Mouse (Mus musculus): ENCODE measurements around the gene Rae1. TPM values are rescaled to one million over a fixed set of nuclear protein-coding genes. Genes with fewer than 3 reads are reported as not detected.
A peak's percentile ranks its signal among the peaks of the same experiment; 100 is the strongest.

The Rae1 gene
- polyA plus RNA-seq, 1 experiment from 2014 or later: 68.6 TPM

- peak overlapping the region; percentile 94 for H3K4me2 ChIP-seq (replicated peaks; ENCODE audit: low read depth, low read length)
- no peaks in the 10 kb centered on the region for H3K36me3 ChIP-seq (ENCODE audit: insufficient read depth, low read length)
- 50% methylated on average over 10 of the region's 10 CpGs for WGBS
- no peaks in the 10 kb centered on the region for H3K9me3 ChIP-seq (ENCODE audit: low read length)
- no peak for DNase-seq (ENCODE audit: low spot score)
- H3K4me1 ChIP-seq (ENCODE audit: insufficient read depth, low read depth, low read length): peaks cover 26% of the 10 kb centered on the region
- H3K9ac ChIP-seq (replicated peaks; ENCODE audit: low read depth): no peak overlapping the region
- ATAC-seq: no peak
- no peaks in the 10 kb centered on the region for H3K27me3 ChIP-seq (replicated peaks; ENCODE audit: insufficient read depth, low read length)
- no peak overlapping the region for H3K27ac ChIP-seq (ENCODE audit: low read length)
- TF ChIP-seq EP300 (IDR thresholded peaks at IDR 0.05) (no peak), CTCF (IDR thresholded peaks at IDR 0.05) (no peak)
- peak overlapping the region; percentile 77 for H3K4me3 ChIP-seq (ENCODE audit: low read depth, low read length)
Observed at GRCm38 (mm10) chr2:173022813-173023212, 22.9 kb downstream of the Rae1 start.

DNA sequence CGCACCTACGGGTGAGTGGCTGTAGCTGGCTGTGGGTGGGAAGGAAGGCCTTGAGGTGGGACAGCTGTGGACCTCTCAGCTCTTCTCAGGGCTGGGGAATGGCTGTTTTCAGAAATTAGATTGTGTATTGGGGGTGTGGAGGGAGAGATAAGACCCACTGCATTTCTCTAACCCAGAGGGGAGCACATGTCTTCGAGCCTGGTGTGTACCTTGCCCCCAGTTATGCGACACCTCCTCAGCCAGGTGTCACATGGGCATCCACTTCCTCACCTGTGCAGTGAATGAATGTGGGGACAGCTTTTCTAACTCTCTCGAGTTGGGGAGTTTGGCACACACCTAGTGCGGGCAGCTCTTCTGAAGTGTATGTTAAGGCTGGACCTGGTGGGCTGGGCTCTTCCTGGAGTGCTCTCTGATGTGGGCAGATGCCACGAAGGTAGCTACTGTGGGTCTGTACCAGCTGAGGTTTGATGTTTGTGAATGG lies 23.5 kb downstream of the Rae1 start:
- no peaks in the 10 kb centered on the region for H3K36me3 ChIP-seq (ENCODE audit: insufficient read depth, low read length)
- TF ChIP-seq EP300 (IDR thresholded peaks at IDR 0.05) (no peak), CTCF (IDR thresholded peaks at IDR 0.05) (no peak)
- WGBS: 56% methylated on average over 7 of the region's 7 CpGs

GRCm38 (mm10) chr2:173023966-173024365 lies 24.0 kb downstream of the Rae1 start:
- H3K36me3 ChIP-seq (ENCODE audit: insufficient read depth, low read length): no peaks in the 10 kb centered on the region
- H3K9ac ChIP-seq (replicated peaks; ENCODE audit: low read depth): no peak overlapping the region
- no peak overlapping the region for H3K4me3 ChIP-seq (ENCODE audit: low read depth, low read length)
- WGBS: 65% methylated on average over 4 of the region's 4 CpGs
- H3K4me2 ChIP-seq (replicated peaks; ENCODE audit: low read depth, low read length): no peak overlapping the region
- no peaks in the 10 kb centered on the region for H3K9me3 ChIP-seq (ENCODE audit: low read length)
- H3K4me1 ChIP-seq (ENCODE audit: insufficient read depth, low read depth, low read length): peaks cover 29% of the 10 kb centered on the region
- no peak for TF ChIP-seq EP300 (IDR thresholded peaks at IDR 0.05)
- H3K27me3 ChIP-seq (replicated peaks; ENCODE audit: insufficient read depth, low read length): no peaks in the 10 kb centered on the region
- ATAC-seq (no peak), DNase-seq (ENCODE audit: low spot score) (no peak)
- no peak overlapping the region for H3K27ac ChIP-seq (ENCODE audit: low read length)

More for the DNA sequence above, 23.5 kb downstream of the Rae1 start:
- Histone ChIP-seq H3K9ac (replicated peaks; ENCODE audit: low read depth) (no peak overlapping the region), H3K4me3 (ENCODE audit: low read depth, low read length) (no peak overlapping the region; the same call in 1 of the 2 replicates), H3K27me3 (replicated peaks; ENCODE audit: insufficient read depth, low read length) (no peaks in the 10 kb centered on the region), H3K9me3 (ENCODE audit: low read length) (no peaks in the 10 kb centered on the region), H3K4me1 (ENCODE audit: insufficient read depth, low read depth, low read length) (peaks cover 27% of the 10 kb centered on the region), H3K27ac (ENCODE audit: low read length) (no peak overlapping the region), H3K4me2 (replicated peaks; ENCODE audit: low read depth, low read length) (peak overlapping the region; percentile 94)
- ATAC-seq (no peak), DNase-seq (ENCODE audit: low spot score) (no peak)

DNA sequence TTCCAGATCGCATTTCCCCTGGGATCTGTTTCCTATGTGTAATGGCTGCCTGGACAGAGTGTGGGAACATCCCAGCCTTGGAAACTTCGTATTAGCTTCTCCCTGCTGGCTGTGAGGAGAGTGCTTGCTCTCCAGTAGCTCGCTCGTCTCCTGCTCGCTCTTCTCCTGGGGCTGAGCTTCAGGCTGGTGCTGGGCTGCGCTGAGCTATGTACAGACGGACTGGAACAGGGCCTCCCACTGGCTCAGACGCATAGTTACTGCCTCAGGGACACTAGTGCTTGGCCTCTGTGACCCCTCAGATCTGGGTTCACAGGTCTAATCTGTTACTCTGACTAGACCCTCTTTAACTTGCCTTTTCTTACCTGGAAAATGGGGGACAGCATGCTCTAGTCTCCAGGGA lies 24.5 kb downstream of the Rae1 start:
- DNase-seq (ENCODE audit: low spot score) (no peak), ATAC-seq (no peak)
- Histone ChIP-seq H3K27ac (ENCODE audit: low read length) (no peak overlapping the region), H3K27me3 (replicated peaks; ENCODE audit: insufficient read depth, low read length) (no peaks in the 10 kb centered on the region), H3K9me3 (ENCODE audit: low read length) (no peaks in the 10 kb centered on the region), H3K4me3 (ENCODE audit: low read depth, low read length) (no peak overlapping the region), H3K4me2 (replicated peaks; ENCODE audit: low read depth, low read length) (no peak overlapping the region), H3K36me3 (ENCODE audit: insufficient read depth, low read length) (no peaks in the 10 kb centered on the region), H3K9ac (replicated peaks; ENCODE audit: low read depth) (no peak overlapping the region), H3K4me1 (ENCODE audit: insufficient read depth, low read depth, low read length) (peaks cover 27% of the 10 kb centered on the region)
- no peak for TF ChIP-seq CTCF (IDR thresholded peaks at IDR 0.05)
- no peak for TF ChIP-seq EP300 (IDR thresholded peaks at IDR 0.05)
- 75% methylated on average over 8 of the region's 8 CpGs for WGBS

GRCm38 (mm10) chr2:173024938-173025337 lies 25.0 kb downstream of the Rae1 start:
- Histone ChIP-seq H3K4me1 (ENCODE audit: insufficient read depth, low read depth, low read length) (peaks cover 24% of the 10 kb centered on the region), H3K9me3 (ENCODE audit: low read length) (no peaks in the 10 kb centered on the region), H3K9ac (replicated peaks; ENCODE audit: low read depth) (no peak overlapping the region), H3K4me2 (replicated peaks; ENCODE audit: low read depth, low read length) (no peak overlapping the region), H3K36me3 (ENCODE audit: insufficient read depth, low read length) (no peaks in the 10 kb centered on the region), H3K27me3 (replicated peaks; ENCODE audit: insufficient read depth, low read length) (no peaks in the 10 kb centered on the region), H3K4me3 (ENCODE audit: low read depth, low read length) (no peak overlapping the region), H3K27ac (ENCODE audit: low read length) (no peak overlapping the region)
- TF ChIP-seq CTCF (IDR thresholded peaks at IDR 0.05) (no peak), EP300 (IDR thresholded peaks at IDR 0.05) (no peak)
- DNase-seq (ENCODE audit: low spot score) (peak; percentile 55), ATAC-seq (0 out of 2 replicates have a peak, but pooled peaks have one; percentile 15)
- 39% methylated on average over 4 of the region's 4 CpGs for WGBS

GRCm38 (mm10) chr2:173026286-173026685 lies 26.4 kb downstream of the Rae1 start:
- WGBS: 55% methylated on average over 5 of the region's 5 CpGs
- Histone ChIP-seq H3K4me2 (replicated peaks; ENCODE audit: low read depth, low read length) (no peak overlapping the region), H3K36me3 (ENCODE audit: insufficient read depth, low read length) (no peaks in the 10 kb centered on the region), H3K4me1 (ENCODE audit: insufficient read depth, low read depth, low read length) (peaks cover 19% of the 10 kb centered on the region), H3K27me3 (replicated peaks; ENCODE audit: insufficient read depth, low read length) (no peaks in the 10 kb centered on the region), H3K9ac (replicated peaks; ENCODE audit: low read depth) (no peak overlapping the region), H3K4me3 (ENCODE audit: low read depth, low read length) (no peak overlapping the region), H3K9me3 (ENCODE audit: low read length) (no peaks in the 10 kb centered on the region), H3K27ac (ENCODE audit: low read length) (no peak overlapping the region)
- no peak for DNase-seq (ENCODE audit: low spot score)
- TF ChIP-seq EP300 (IDR thresholded peaks at IDR 0.05) (no peak), CTCF (IDR thresholded peaks at IDR 0.05) (no peak)
- no peak for ATAC-seq

- WGBS: 50% methylated on average over 3 of the region's 3 CpGs
- no peak overlapping the region for H3K27ac ChIP-seq (ENCODE audit: low read length)
- TF ChIP-seq CTCF (IDR thresholded peaks at IDR 0.05) (no peak), EP300 (IDR thresholded peaks at IDR 0.05) (no peak)
- no peaks in the 10 kb centered on the region for H3K27me3 ChIP-seq (replicated peaks; ENCODE audit: insufficient read depth, low read length)
- H3K9me3 ChIP-seq (ENCODE audit: low read length): no peaks in the 10 kb centered on the region
- no peak overlapping the region for H3K9ac ChIP-seq (replicated peaks; ENCODE audit: low read depth)
- H3K4me2 ChIP-seq (replicated peaks; ENCODE audit: low read depth, low read length): no peak overlapping the region
- H3K4me3 ChIP-seq (ENCODE audit: low read depth, low read length): no peak overlapping the region
- ATAC-seq (no peak), DNase-seq (ENCODE audit: low spot score) (peak; percentile 48)
- no peaks in the 10 kb centered on the region for H3K36me3 ChIP-seq (ENCODE audit: insufficient read depth, low read length)
- H3K4me1 ChIP-seq (ENCODE audit: insufficient read depth, low read depth, low read length): peaks cover 19% of the 10 kb centered on the region
Observed at GRCm38 (mm10) chr2:173026688-173027131, 26.8 kb downstream of the Rae1 start.
